Mouse (Mus musculus) right cerebral cortex, postnatal 36 days (tissue): ENCODE measurements at regions not wholly inside any gene's neighbourhood (a gene's known extent, or its start where the extent isn't known, plus 50 kb on each side); places are given as distances from the start of the nearest gene placed in this dataset.
A peak's percentile ranks its signal among the peaks of the same experiment; 100 is the strongest.

Experiments used
- DNase-seq, 2 experiments: peaks; one replicate each; pipeline ENCODE4 v3.0.0; 2022; ENCODE audit warnings: low spot score in 2 of 2, mixed read lengths in 1 of 2

GRCm38 (mm10) chr8:107860251-107860650 lies 82.2 kb upstream of the Zfhx3 start:
- no peak for DNase-seq

- DNase-seq = no peak
These were observed 77.4 kb upstream of the Zfhx3 start for GRCm38 (mm10) chr8:107864802-107865651.

DNA sequence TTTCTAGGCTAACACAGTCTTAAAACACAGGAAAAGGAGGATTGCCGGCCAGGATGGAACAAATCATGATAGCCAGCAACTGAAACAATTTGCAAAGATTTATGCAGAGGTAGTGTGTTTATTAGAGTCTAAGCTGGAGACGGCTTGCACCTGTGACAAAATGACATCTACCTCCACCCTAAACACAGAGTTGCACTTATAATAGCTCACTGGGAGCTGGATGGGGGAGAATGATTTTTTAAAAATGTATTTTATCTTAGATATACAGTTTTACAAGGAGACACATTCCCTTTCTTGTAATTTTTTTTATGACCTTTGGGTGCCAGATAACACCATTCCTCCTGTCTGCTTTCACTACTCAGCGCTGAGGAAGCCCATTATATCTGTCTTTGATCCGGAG lies 76.7 kb upstream of the Zfhx3 start:
- DNase-seq = no peak

GRCm38 (mm10) chr8:107871718-107872117 lies 70.7 kb upstream of the Zfhx3 start:
- DNase-seq = no peak

- DNase-seq = no peak
These were observed 70.3 kb upstream of the Zfhx3 start for GRCm38 (mm10) chr8:107872121-107872520.

DNA sequence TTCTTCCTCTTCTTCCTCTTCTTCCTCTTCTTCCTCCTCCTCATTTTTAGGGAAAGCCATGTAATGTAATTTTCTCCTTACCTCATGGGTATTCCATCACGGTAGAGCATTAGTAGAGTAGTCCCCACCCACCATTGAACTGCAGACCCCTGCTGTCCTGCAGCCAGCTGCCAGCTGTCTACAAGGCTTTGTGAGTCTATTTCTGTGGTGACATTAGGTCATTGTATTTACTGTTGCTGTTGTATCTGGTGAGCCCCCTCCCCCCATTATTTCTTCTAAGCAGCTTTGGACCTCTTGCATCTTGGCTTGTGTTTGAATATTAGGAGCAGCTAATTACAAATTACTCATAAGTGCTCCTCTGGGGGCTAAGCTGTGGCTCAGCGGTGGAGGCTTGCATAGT lies 66.0 kb upstream of the Zfhx3 start:
- no peak for DNase-seq

DNA sequence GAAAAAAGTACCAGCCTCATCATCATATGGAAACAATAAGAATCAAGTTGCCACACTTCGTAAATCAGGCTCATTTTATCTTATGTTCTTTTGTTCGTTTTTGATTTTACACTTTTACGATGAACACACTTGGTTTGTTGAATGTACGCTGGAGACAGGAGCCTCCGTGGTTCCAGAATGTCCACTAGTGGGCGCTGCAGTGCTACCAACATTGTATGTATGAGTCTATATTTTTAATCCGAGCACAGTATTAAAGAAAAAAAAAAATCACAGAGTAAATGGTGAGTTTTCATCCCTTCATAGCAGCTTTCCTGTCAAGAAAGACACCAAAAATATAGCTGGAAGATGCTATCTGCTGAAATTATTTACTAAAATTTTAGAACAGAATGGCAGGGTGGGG lies 60.6 kb upstream of the Zfhx3 start:
- DNase-seq = peak; percentile 32 to 53

GRCm38 (mm10) chr8:107885547-107885946 lies 56.9 kb upstream of the Zfhx3 start:
- no peak for DNase-seq

DNA sequence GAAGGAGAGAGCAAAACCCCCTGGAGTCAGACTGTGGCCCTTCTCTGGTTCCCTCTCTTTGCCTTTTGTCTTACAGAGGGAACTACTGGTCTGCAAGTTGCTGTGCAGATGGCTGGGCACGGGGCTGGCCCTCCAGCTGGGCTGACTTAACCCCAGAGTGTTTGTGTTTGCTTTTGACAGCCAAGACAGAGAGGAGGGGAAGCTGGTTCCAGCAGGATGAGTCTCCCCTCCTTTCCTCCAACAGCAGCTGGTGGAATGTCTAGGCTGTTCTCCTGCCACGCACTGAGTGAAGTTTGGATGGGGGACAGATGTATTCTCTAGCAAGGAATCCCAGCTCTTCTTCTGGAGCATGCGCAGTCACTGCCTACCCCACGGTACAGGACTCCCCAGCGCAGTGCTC lies 56.5 kb upstream of the Zfhx3 start:
- DNase-seq = no peak

DNA sequence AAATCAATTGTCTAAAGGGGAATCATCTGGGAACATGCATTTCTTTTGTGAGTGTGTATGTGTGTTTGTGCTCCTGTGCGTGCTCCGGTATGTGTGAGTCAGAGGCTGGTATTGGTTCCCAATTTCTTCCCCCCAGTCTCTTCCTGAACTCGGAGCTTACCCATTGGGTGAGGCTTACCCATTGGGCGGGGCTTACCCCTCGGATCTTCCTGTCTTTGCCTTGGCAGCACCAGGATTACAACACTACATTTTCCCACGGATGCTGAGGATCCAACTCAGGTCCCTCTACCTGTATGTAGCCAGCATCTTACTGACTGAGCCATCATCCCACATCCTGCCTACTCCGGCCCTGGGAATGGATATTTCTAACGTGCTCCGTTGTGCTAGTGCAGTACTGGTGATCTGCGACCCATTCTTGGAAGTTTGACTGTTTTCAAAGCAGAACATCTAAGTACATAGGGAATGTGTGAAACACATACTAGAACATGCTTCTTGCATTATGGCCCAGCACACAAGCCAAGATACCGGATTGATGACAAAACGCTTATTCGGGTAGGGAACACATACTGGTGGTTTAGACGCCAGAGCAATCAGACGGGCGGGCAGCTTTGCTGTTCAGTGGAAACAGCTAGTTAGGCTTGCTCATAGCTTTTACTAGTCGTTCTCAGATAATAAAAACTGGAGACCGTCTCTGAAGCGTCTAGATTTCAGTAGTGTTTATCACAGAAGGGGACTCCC lies 55.8 kb upstream of the Zfhx3 start:
- DNase-seq = no peak

DNA sequence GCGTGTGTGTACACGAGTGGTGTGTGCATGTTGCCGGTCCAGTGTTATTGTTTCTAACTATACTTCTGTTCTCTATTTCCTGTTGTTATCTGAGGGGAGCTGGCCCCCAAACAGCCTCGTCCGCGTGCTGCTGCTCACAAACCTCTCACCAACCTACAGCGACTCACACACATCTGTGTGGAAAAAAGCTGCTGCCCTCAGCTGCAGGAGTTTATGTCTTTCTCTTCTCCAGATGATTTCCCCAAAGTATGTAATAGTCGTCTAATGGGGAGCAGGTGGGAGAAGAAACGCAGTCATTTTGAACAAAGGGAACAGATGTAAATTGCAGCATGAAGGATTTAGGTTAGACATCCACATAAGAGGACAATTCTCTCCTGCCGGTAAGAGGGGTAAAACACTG lies 55.1 kb upstream of the Zfhx3 start:
- DNase-seq = no peak

DNA sequence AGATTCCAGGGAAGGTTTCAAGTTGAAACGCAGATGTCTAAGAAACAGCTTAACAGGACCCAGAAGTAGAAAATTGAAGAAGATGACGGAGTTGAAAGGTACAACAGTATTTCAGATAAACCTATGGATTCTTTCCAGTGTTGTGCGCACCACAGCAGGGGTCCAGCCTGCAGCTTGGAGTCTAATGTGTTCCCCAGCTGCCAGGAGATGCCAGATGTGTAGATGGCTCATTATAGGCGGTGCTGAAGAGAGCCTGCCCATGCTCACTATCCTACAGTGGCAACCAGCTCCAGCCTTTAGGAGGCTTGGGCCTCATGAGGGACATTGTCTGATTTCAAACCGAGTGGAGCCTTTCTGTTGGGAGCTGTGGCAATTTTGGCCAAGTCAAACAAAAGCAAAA lies 51.5 kb upstream of the Zfhx3 start:
- DNase-seq = no peak
